ENCODE assay signal across 9 mouse cellular contexts in the genomic region with DNA sequence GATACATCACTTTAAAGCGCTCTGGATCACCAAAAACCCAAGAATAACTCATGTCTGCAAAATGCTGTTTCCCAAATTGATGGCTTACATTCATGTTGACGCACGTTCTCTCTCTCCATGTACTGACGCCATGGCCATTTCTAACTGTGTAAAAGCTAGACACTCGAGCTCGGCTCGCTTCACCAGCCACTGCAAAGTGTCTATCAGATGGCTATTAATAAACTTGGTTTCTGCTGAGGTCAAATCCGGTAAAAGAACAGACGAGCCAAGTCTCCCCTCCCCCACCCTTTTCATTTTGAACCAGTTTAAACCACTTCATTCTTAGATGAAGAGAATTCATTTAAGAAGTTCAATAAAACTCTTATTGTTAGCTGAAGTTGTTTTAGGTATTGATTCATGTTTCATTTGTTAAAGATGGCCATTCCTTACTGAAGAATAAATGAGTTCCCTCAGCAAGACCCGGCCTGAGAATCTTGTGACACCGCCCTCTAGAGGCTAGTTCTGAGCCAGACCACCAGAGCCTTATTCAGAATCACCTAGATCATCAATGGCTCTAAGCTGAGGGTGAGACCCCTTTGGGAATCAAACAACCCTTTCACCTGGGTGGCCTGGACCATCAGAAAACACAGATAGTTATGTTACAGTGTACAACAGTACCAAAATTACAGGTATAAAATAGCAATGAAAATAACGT. TPM values are rescaled to one million over a fixed set of nuclear protein-coding genes. Genes with fewer than 3 reads are reported as not detected.
DNase-seq lines count a peak whose midpoint lies in the region; ATAC-seq and TF ChIP-seq lines count a peak whose summit lies in the region.
"Had no signal": no experiment of that assay in that cellular context is flagged by ENCODE, and none has a peak within 500 bp of the region (broad histone marks: within the 10 kb centered on the region; RNA-seq: fewer than 3 reads in every experiment).

No protein-coding gene starts in this region.

- intact Hi-C loops in heart, postnatal 10 days (cut with DNase I) = no loop called here

- no peak for ATAC-seq in Patski

- H3K36me3 ChIP-seq in E14TG2a.4 (ENCODE audit: insufficient read depth, low read length) = no peaks in the 10 kb centered on the region

- TF ChIP-seq CTCF in layer of hippocampus, adult 2 months (conservative IDR thresholded peaks at IDR 0.05) = peak; percentile 74
- TF ChIP-seq CTCF in E14TG2a.4 (conservative IDR thresholded peaks at IDR 0.05; ENCODE audit: low read length) (peak; percentile 38), Patski (IDR thresholded peaks at IDR 0.05) (peak; percentile 58)

- in situ Hi-C loops in Patski (cut with MboI; ENCODE audit: low pct_unique_long_range_greater_than_20kb) = no loop called here

- H3K4me1 ChIP-seq in E14TG2a.4 (replicated peaks; ENCODE audit: low read depth, low read length) = no peaks in the 10 kb centered on the region

- no peak overlapping the region for H3K4me3 ChIP-seq in layer of hippocampus, adult 2 months
- H3K4me3 ChIP-seq in E14TG2a.4 (replicated peaks; ENCODE audit: low read length) = no peak overlapping the region
- H3K4me3 ChIP-seq: erythroblast, embryonic 14.5 days had no signal

- H3K27me3 ChIP-seq in E14TG2a.4 (ENCODE audit: insufficient read depth, low read length) (peaks cover 4% of the 10 kb centered on the region; the same call in 1 of the 2 replicates), Patski (no peaks in the 10 kb centered on the region)

- no peaks in the 10 kb centered on the region for H3K9me3 ChIP-seq in E14TG2a.4 (ENCODE audit: low read length)

- DNase-seq in layer of hippocampus, adult 2 months (ENCODE audit: low spot score in 2 of 2) = no peak
- no peak for DNase-seq in layer of hippocampus, adult 9-11 months
- no peak for DNase-seq in Patski (ENCODE audit: low read depth, low spot score)
- peak; percentile 54 to 61 for DNase-seq in heart, postnatal 10 days
- no peak for DNase-seq in left cerebral cortex, adult 8-10 months (ENCODE audit: low spot score in 2 of 2)
- DNase-seq in adrenal gland, postnatal 14 days = no peak
- DNase-seq: left cerebral cortex, postnatal 4 days had no signal

- POLR2A ChIA-PET in Patski (lab: Charles Lee) = no interaction called here

- H3K27ac ChIP-seq in layer of hippocampus, adult 2 months = no peak overlapping the region

- CTCF ChIA-PET in Patski (lab: Charles Lee) = interaction anchor here (0.8 kb wide), 1 partner anchor 69 kb away, joined by 3 read pairs; no protein-coding TSS in a partner anchor

RNA-seq across cellular contexts. Expression of a gene that starts 14.0 kb away (rescaled TPM):
- 100 to 1,000 TPM; 189 to 208 TPM for total RNA-seq in layer of hippocampus, adult 2 months (2021)
- polyA plus RNA-seq in Patski (2021) = not detected
- total RNA-seq in heart, postnatal 10 days (2021) = 1 to 10 TPM; 3.5 to 5.6 TPM
- total RNA-seq in left cerebral cortex, adult 8-10 months (2022) = 100 to 1,000 TPM; 131 to 169 (median 152) TPM
- not detected in 2 replicates for total RNA-seq in adrenal gland, postnatal 14 days (2021)
- polyA plus RNA-seq: erythroblast, embryonic 14.5 days had no signal

RNA-seq across cellular contexts. Expression of a gene that starts 28.5 kb away (rescaled TPM):
- total RNA-seq in layer of hippocampus, adult 2 months (2021) = 10 to 100 TPM; 25.3 to 27.6 TPM
- polyA plus RNA-seq in Patski (2021) = 6.8 TPM
- 100 to 1,000 TPM in 1 of 2 experiments, 10 to 100 TPM in 1; 65.1 to 106 TPM for total RNA-seq in heart, postnatal 10 days (2021)
- 10 to 100 TPM; 26.7 to 30.0 (median 27.1) TPM for total RNA-seq in left cerebral cortex, adult 8-10 months (2022)
- 135 and 224 TPM in 2 replicates for total RNA-seq in adrenal gland, postnatal 14 days (2021)

Comparison
In these comparisons a context has a peak if more than half of its experiments do, and no peak if none do; other contexts are left out.
1. DNase-seq: peak in heart, postnatal 10 days (2 of 2); none in layer of hippocampus, adult 2 months (0 of 2), layer of hippocampus, adult 9-11 months (single experiment), Patski (single experiment), left cerebral cortex, adult 8-10 months (0 of 2) and adrenal gland, postnatal 14 days (single experiment).
2. RNA of a gene that starts 14.0 kb away (total RNA-seq): 189 to 208 TPM in layer of hippocampus, adult 2 months and 131 to 169 TPM in left cerebral cortex, adult 8-10 months; 3.5 to 5.6 TPM in heart, postnatal 10 days and not detected in adrenal gland, postnatal 14 days; every median in the first group is over 10 times any median in the second.
3. Peak in every context shown above with its lines, with median percentiles within 50 percentile points of each other: CTCF ChIP-seq.